Mouse (Mus musculus) lung, embryonic 15.5 days (tissue): ENCODE results near the gene Ifnar1. TPM values are rescaled to one million over a fixed set of nuclear protein-coding genes. Genes with fewer than 3 reads are reported as not detected.

Experiments used
- ATAC-seq: fragments of 200-750 bp; cut with Nextera tagmentation; 2 replicates; pipeline ENCODE4 v1.8.0; 2017; ENCODE audit warnings: moderate number of reproducible peaks, borderline replicate concordance; ENCODE audit not compliant: low FRiP score, low TSS enrichment; ENCODE audit errors: extremely low read depth
- H3K27ac ChIP-seq: fragments of 300-500 bp; sonication (generic); 2 replicates; pipeline ENCODE4 v1.5.1; 2015; ENCODE audit warnings: moderate library complexity, mild to moderate bottlenecking, inconsistent platforms
- H3K27me3 ChIP-seq: fragments of 300-500 bp; sonication (generic); 2 replicates; pipeline ENCODE4 v1.6.1; 2015; ENCODE audit warnings: inconsistent platforms
- H3K36me3 ChIP-seq: fragments of 300-500 bp; sonication (generic); 2 replicates; pipeline ENCODE4 v1.6.1; 2015; ENCODE audit warnings: inconsistent platforms
- H3K4me1 ChIP-seq: fragments of 300-500 bp; sonication (generic); 2 replicates; pipeline ENCODE4 v1.6.1; 2015; ENCODE audit warnings: inconsistent platforms
- H3K4me2 ChIP-seq: fragments of 300-500 bp; sonication (generic); 2 replicates; pipeline ENCODE4 v1.6.1; 2015; ENCODE audit warnings: inconsistent platforms, mild to moderate bottlenecking, moderate library complexity
- H3K4me3 ChIP-seq: fragments of 300-500 bp; sonication (generic); 2 replicates; pipeline ENCODE4 v1.5.1; 2015; ENCODE audit warnings: mild to moderate bottlenecking, inconsistent platforms
- H3K9ac ChIP-seq: fragments of 300-500 bp; sonication (generic); 2 replicates; pipeline ENCODE4 v1.6.1; 2015; ENCODE audit warnings: inconsistent platforms
- H3K9me3 ChIP-seq: fragments of 300-500 bp; sonication (generic); 2 replicates; pipeline ENCODE4 v1.6.1; 2016; ENCODE audit warnings: inconsistent platforms
- WGBS: fragments of 180-500 bp; shearing (Covaris S2); methylation state at CpG from one replicate; pipeline ENCODE4 v1.1.7; 2015; 5-methylcytosine and 5-hydroxymethylcytosine counted together
- microRNA-seq: library from miRNA; unstranded; fragments of <30 nt; microRNA quantifications from one replicate; pipeline ENCODE4, GENCODE M21; 2016
- polyA plus RNA-seq: library from polyadenylated mRNA; unstranded; fragments of >200 nt; fragmentation: Nextera tagmentation; extraction: Ambion mirVana; gene quantifications from 2 replicates; pipeline ENCODE4 v1.2.1, GENCODE M21; 2015

Ifnar1 gene
- polyA plus RNA-seq, 1 experiment from 2014 or later, result 68.0 TPM

DNA sequence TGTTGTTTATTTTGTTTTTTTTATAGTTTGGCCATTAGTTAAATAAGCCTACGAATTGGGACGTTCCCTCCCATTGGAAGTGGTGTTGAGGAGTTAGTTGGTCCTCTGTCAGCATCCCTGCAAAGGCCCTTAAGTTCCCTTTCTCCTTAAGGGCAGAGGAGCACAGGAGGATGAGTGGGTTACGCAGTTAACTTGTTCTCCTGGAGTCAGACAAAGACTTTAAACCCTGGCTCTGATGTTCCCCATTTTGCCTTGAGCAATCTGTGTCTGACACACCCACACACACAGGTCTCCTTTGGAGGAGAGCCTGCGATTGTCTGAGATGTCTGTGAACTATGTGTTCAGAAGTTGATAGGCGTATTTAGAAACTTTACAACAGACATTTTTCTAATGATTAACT is 62.9 kb downstream of the Ifnar1 start:
- no peaks in the 10 kb centered on the region for H3K36me3 ChIP-seq
- no peak overlapping the region for H3K27ac ChIP-seq
- WGBS, result 48% methylated on average over 5 of the region's 5 CpGs
- ATAC-seq, result no peak
- H3K9me3 ChIP-seq, result no peaks in the 10 kb centered on the region
- no peaks in the 10 kb centered on the region for H3K27me3 ChIP-seq
- peaks cover 40% of the 10 kb centered on the region for H3K4me1 ChIP-seq
- H3K9ac ChIP-seq, result peak overlapping the region; percentile 84
- peak overlapping the region; percentile 60 for H3K4me2 ChIP-seq
- peak overlapping the region; percentile 76 for H3K4me3 ChIP-seq

DNA sequence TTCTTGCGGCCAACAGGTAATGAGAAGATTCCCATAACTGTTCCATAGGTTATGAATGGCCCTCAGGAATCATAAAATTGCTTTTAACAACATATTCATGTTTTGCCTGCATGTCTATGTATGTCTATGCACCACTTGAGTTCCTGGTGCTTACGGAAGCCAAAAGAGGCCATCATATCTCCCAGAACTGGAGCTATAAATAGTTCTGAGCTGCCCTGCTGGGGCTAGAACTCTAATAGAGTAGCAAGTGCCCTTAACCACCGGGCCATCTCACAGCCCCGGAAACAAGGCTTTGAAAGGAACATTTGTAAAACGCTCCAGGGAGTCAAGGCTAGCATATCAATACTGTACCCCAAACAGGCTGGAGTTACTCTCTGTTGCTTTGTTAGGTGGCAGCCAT is 63.5 kb downstream of the Ifnar1 start:
- Histone ChIP-seq H3K9ac (no peak overlapping the region), H3K27me3 (no peaks in the 10 kb centered on the region), H3K36me3 (no peaks in the 10 kb centered on the region), H3K27ac (no peak overlapping the region), H3K4me3 (peak overlapping the region; percentile 5; the same call in 1 of the 2 replicates), H3K4me1 (peaks cover 45% of the 10 kb centered on the region), H3K4me2 (peak overlapping the region; percentile 60), H3K9me3 (no peaks in the 10 kb centered on the region)
- WGBS, result 45% methylated on average over 5 of the region's 5 CpGs
- ATAC-seq, result no peak

DNA sequence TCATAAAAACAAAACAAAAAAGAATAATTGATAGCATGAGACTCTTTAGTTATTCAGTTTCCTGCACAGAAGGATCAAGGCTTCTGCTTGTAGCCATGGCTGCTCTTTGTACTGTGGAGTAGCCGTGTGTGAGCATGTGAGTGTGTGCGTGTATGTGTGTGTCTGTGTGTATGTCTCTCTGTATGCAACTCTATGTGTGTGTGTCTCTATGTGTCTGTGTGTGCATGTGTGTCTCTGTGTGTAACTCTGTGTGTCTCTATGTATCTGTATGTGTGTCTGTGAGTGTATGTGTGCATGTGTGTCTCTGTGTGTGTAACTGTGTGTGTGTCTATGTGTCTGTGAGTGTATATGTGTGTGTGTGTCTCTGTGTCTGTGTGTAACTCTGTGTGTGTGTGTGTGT is 64.0 kb downstream of the Ifnar1 start:
- Histone ChIP-seq H3K4me1 (peaks cover 49% of the 10 kb centered on the region), H3K4me3 (peak overlapping the region; percentile 5; the same call in 1 of the 2 replicates), H3K4me2 (peak overlapping the region; percentile 60), H3K9me3 (no peaks in the 10 kb centered on the region), H3K36me3 (no peaks in the 10 kb centered on the region), H3K9ac (no peak overlapping the region), H3K27me3 (no peaks in the 10 kb centered on the region), H3K27ac (no peak overlapping the region)
- no peak for ATAC-seq
- 85% methylated on average over 2 of the region's 2 CpGs for WGBS

DNA sequence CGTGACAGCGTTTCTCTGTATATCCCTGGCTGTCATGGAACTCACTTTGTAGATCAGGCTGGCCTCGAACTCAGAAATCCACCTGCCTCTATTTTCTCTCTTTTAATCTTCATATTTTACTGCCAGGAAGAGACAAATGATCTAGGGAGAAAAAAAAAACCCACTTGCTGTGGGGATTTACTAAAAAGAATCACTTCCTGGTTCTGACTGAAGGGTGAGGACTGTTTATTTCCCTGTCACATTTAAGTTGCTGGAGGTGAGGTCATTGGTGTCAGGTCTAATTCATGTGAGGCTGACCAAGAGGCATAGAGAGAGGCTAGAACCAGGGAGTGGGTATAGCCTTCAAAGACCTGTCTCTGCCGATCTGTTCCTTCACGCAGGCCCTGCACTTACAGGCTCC is 64.6 kb downstream of the Ifnar1 start:
- Histone ChIP-seq H3K4me3 (no peak overlapping the region), H3K9ac (no peak overlapping the region), H3K27me3 (no peaks in the 10 kb centered on the region), H3K4me2 (no peak overlapping the region), H3K36me3 (no peaks in the 10 kb centered on the region), H3K4me1 (peaks cover 53% of the 10 kb centered on the region), H3K27ac (no peak overlapping the region), H3K9me3 (no peaks in the 10 kb centered on the region)
- ATAC-seq, result no peak
- WGBS, result 72% methylated on average over 5 of the region's 5 CpGs

DNA sequence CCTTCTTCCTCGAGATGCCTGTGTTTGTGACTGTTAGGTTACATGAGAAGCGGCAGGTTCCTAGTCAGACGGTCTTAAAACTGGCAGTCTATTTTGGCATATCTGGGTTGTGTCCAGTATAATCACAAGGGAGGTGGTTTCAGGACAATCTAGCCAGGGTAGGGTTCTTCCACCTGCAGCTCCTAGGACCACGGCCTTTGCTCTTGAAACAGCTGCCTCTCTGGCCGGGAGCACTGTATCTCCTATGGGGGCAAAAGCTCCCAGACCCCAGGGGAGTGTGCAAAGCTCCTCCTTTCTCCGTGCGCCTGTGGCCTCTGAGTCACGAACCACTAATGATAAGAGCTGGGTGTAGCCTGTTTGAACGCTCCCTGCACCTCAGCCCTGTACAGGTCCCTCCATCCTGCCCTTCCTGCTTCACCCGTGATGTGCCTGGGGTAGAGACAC is 66.1 kb downstream of the Ifnar1 start:
- 0 out of 2 replicates have a peak, but pooled peaks cover 9% of the 10 kb centered on the region for H3K36me3 ChIP-seq
- H3K4me2 ChIP-seq, result no peak overlapping the region
- no peak overlapping the region for H3K9ac ChIP-seq
- H3K4me3 ChIP-seq, result no peak overlapping the region
- no peaks in the 10 kb centered on the region for H3K9me3 ChIP-seq
- no peak for ATAC-seq
- H3K27me3 ChIP-seq, result no peaks in the 10 kb centered on the region
- H3K4me1 ChIP-seq, result peaks cover 44% of the 10 kb centered on the region
- WGBS, result 62% methylated on average over 10 of the region's 10 CpGs
- H3K27ac ChIP-seq, result no peak overlapping the region

DNA sequence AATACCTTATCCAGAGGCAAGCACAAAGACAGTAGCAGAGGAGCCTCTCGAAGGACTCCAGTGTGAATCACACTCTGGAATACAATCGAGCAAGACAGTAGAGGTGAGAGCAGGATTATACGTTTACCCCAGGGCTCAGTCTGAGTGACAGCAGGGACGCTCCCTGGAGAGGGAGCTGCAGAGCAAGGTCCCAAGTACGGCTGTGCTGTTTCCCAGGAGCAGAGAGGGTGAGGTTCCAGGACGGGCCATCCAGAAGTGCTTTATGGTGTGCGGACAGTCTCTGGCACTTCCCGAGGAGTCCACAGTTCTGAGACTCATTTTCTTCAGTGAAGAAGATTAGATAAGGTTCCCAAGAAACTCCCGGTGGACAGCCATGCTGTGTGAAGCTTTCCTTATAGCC is 67.0 kb downstream of the Ifnar1 start:
- Histone ChIP-seq H3K9ac (no peak overlapping the region), H3K4me3 (no peak overlapping the region), H3K9me3 (no peaks in the 10 kb centered on the region), H3K27ac (no peak overlapping the region), H3K4me1 (peaks cover 39% of the 10 kb centered on the region), H3K4me2 (no peak overlapping the region), H3K36me3 (0 out of 2 replicates have a peak, but pooled peaks cover 9% of the 10 kb centered on the region), H3K27me3 (no peaks in the 10 kb centered on the region)
- ATAC-seq, result no peak
- WGBS, result 45% methylated on average over 9 of the region's 9 CpGs

DNA sequence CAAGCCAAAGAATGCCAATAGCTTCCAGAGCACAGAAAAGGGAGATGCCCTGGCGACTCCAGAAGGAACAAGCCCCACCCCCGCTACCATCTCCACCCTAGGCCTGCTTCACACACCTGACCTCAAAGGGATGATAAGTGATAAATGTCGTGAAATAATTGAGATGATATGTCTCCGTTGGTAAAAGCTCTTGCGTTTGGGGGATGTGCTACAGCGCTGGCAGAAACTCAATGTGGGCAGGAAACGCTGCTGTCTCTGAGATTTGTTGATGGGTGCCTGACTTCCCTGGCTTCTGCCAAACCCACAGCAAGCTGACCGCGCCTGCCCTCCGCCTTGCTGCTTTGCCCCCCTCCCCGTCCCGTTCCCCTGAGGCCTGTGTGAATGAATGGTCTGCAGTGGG is 68.6 kb downstream of the Ifnar1 start:
- 36% methylated on average over 12 of the region's 12 CpGs for WGBS
- H3K27me3 ChIP-seq, result no peaks in the 10 kb centered on the region

DNA sequence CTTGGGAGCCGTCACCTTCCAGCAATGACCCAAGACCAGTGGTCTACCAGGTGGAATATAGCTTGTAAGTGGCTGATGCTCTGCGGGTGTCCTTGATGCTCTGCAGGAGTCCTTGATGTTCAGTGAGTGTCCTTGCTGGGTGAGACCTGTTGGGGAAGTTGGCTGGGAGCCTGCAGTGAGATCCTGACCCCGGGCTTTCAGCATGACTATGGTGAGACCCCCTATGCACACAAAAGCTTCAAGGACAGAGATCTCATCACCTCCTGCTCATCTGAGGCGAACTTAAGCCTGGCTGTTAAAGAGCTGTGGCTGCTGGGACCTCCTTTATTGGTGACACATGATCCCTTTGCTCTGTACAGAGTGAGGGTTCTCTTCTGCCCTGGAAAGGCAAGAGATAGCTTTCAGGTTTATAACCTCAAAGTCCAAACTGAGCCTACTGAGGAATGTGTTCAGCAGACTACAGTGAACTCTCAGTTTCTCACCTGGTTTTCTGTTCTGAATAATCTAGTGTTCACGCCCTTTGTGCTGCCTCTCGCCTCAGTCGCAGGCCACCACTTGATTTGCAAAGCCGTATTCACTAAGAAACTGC is 70.1 kb downstream of the Ifnar1 start:
- Histone ChIP-seq H3K36me3 (peaks cover 28% of the 10 kb centered on the region), H3K4me1 (peaks cover 16% of the 10 kb centered on the region), H3K27me3 (no peaks in the 10 kb centered on the region), H3K9me3 (no peaks in the 10 kb centered on the region), H3K9ac (no peak overlapping the region), H3K4me2 (no peak overlapping the region), H3K27ac (no peak overlapping the region), H3K4me3 (no peak overlapping the region)
- 89% methylated on average over 8 of the region's 8 CpGs for WGBS
- ATAC-seq, result no peak

More for the DNA sequence above, 68.6 kb downstream of the Ifnar1 start:
- Histone ChIP-seq H3K4me2 (peak overlapping the region; percentile 25), H3K9me3 (no peaks in the 10 kb centered on the region), H3K4me3 (no peak overlapping the region), H3K4me1 (peaks cover 27% of the 10 kb centered on the region), H3K27ac (no peak overlapping the region), H3K9ac (no peak overlapping the region), H3K36me3 (peaks cover 17% of the 10 kb centered on the region)
- ATAC-seq, result peak; percentile 41; the same call in 1 of the 2 replicates

DNA sequence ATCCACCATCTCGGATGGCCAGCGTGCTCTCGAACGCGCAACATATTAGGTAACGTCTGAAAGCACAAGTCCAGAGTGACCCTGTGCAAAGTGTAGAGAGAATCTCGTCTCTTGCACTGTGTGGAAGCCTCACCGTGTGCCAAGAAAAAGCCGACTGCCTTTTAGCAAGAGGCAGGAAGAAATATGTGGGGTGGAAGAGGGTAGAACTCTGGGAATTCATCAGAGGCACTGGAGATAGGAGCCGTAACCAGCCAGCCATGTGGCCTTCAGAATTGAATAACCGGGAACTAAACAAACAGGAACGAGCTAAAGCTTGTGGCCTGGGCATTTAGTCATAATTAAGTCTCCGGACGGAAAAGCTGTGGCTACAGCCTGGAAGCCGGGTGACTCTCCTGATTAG is 71.6 kb downstream of the Ifnar1 start:
- H3K9me3 ChIP-seq, result no peaks in the 10 kb centered on the region
- H3K4me2 ChIP-seq, result no peak overlapping the region
- 77% methylated on average over 15 of the region's 15 CpGs for WGBS
- no peak overlapping the region for H3K27ac ChIP-seq
- peaks cover 37% of the 10 kb centered on the region for H3K36me3 ChIP-seq
- no peak for ATAC-seq
- H3K9ac ChIP-seq, result no peak overlapping the region
- H3K4me3 ChIP-seq, result no peak overlapping the region
- peaks cover 16% of the 10 kb centered on the region for H3K4me1 ChIP-seq
- H3K27me3 ChIP-seq, result no peaks in the 10 kb centered on the region

Small RNA genes within 50 kb of the gene (microRNA-seq; reads per million reads assigned to microRNA genes)
- not detected for gene Mir6367

Other genes starting within 250 kb of the Ifnar1 start
- gene Olig1, start 215.5 kb upstream of the Ifnar1 start, polyA plus RNA-seq, result 0.08 and 0.09 TPM in 2 replicates
- gene Ifnar2, start 112.5 kb upstream of the Ifnar1 start, polyA plus RNA-seq, result 61.9 and 70.3 TPM in 2 replicates
- gene Gm21970, start 93.5 kb upstream of the Ifnar1 start, polyA plus RNA-seq, result 0.36 TPM in 1 of 2 replicates, not detected in the other
- gene Il10rb, start 79.1 kb upstream of the Ifnar1 start, polyA plus RNA-seq, result 45.0 and 49.5 TPM in 2 replicates
- 47.9 and 50.2 TPM in 2 replicates for gene Ifngr2, start 61.8 kb downstream of the Ifnar1 start, polyA plus RNA-seq
- gene Tmem50b, start 112.6 kb downstream of the Ifnar1 start, polyA plus RNA-seq, result 40.4 and 45.3 TPM in 2 replicates
- 2.0 and 3.3 TPM in 2 replicates for gene Dnajc28, start 133.8 kb downstream of the Ifnar1 start, polyA plus RNA-seq
- 111 and 118 TPM in 2 replicates for gene Gart, start 161.7 kb downstream of the Ifnar1 start, polyA plus RNA-seq
- 108 and 110 TPM in 2 replicates for gene Son, start 162.3 kb downstream of the Ifnar1 start, polyA plus RNA-seq
- gene Donson, start 203.5 kb downstream of the Ifnar1 start, polyA plus RNA-seq, result 25.4 and 26.2 TPM in 2 replicates
- 71.4 and 74.6 TPM in 2 replicates for gene Cryzl1, start 243.7 kb downstream of the Ifnar1 start, polyA plus RNA-seq
- 19.5 and 20.3 TPM in 2 replicates for gene Itsn1, start 244.0 kb downstream of the Ifnar1 start, polyA plus RNA-seq